20 mouse cellular contexts compared by ENCODE assay signal in genomic region chr8:124370422-124371183, GRCm38 (mm10).
A peak's percentile ranks its signal among the peaks of the same experiment; 100 is the strongest.
DNase-seq lines count a peak whose midpoint lies in the region; ATAC-seq lines count a peak whose summit lies in the region.
"Had no signal": no experiment of that assay in that cellular context is flagged by ENCODE, and none has a peak within 500 bp of the region (broad histone marks: within the 10 kb centered on the region; RNA-seq: fewer than 3 reads in every experiment).

No protein-coding gene starts in this region.

- no peaks in the 10 kb centered on the region for H3K27me3 ChIP-seq in liver, embryonic 11.5 days (replicated peaks; ENCODE audit: control insufficient read depth, insufficient read depth, low read length)
- H3K27me3 ChIP-seq: forebrain, embryonic 12.5 days; heart, embryonic 12.5 days had no signal

- no peak overlapping the region for H3K27ac ChIP-seq in liver, embryonic 11.5 days (ENCODE audit: low read depth, low read length)
- H3K27ac ChIP-seq: forebrain, embryonic 12.5 days; hindbrain, postnatal 0 days; midbrain, embryonic 10.5 days had no signal

- H3K4me1 ChIP-seq in liver, embryonic 11.5 days (replicated peaks; ENCODE audit: control insufficient read depth, insufficient read depth, low read length) = no peaks in the 10 kb centered on the region
- H3K4me1 ChIP-seq: forebrain, embryonic 12.5 days had no signal

- H3K9ac ChIP-seq in liver, embryonic 11.5 days (ENCODE audit: low read depth, low read length) = no peak overlapping the region
- H3K9ac ChIP-seq: forebrain, embryonic 12.5 days; heart, embryonic 12.5 days; liver, postnatal 0 days had no signal

- H3K36me3 ChIP-seq in liver, embryonic 11.5 days (ENCODE audit: control insufficient read depth, insufficient read depth, low read length) = no peaks in the 10 kb centered on the region
- H3K36me3 ChIP-seq: forebrain, embryonic 12.5 days; G1E; heart, embryonic 12.5 days; midbrain, embryonic 10.5 days had no signal

- no peak overlapping the region for H3K4me2 ChIP-seq in liver, embryonic 11.5 days
- H3K4me2 ChIP-seq: forebrain, embryonic 12.5 days; heart, embryonic 12.5 days had no signal

- DNase-seq in adrenal gland, postnatal 14 days = peak; percentile 33
- DNase-seq in adrenal gland, postnatal 10 days = no peak
- DNase-seq in liver = peak; percentile 19
- no peak for DNase-seq in liver, embryonic 11.5 days (ENCODE audit: low spot score)
- DNase-seq in CD4-positive helper T cell, adult 2 months (ENCODE audit: low read depth, low spot score) = peak; percentile 19
- peak; percentile 58 for DNase-seq in brain, adult 2 months (ENCODE audit: low read depth, low spot score)
- no peak for DNase-seq in ovary, postnatal 14 days (ENCODE audit: low spot score)
- no peak for DNase-seq in T-cell, adult 2 months (ENCODE audit: low spot score)
- DNase-seq: adrenal gland, postnatal 36 days; cerebellum, adult 9-11 months; kidney, adult 18-20 months; kidney, postnatal 14 days; liver, postnatal 0 days; lung, postnatal 14 days; thymus, postnatal 36 days had no signal

- 77% methylated on average over 17 of the region's 17 CpGs for WGBS in liver, embryonic 11.5 days

- no peaks in the 10 kb centered on the region for H3K9me3 ChIP-seq in liver, embryonic 11.5 days (ENCODE audit: control insufficient read depth, low read length)
- H3K9me3 ChIP-seq: forebrain, embryonic 12.5 days; heart, embryonic 12.5 days; midbrain, embryonic 10.5 days had no signal

- no peak for ATAC-seq in liver, embryonic 11.5 days (replicated peaks; ENCODE audit: low FRiP score)
- ATAC-seq: hindbrain, postnatal 0 days; liver, postnatal 0 days had no signal

- no peak overlapping the region for H3K4me3 ChIP-seq in liver, embryonic 11.5 days (ENCODE audit: low read depth, low read length)
- H3K4me3 ChIP-seq: forebrain, embryonic 12.5 days; heart, embryonic 12.5 days; midbrain, embryonic 10.5 days had no signal

Comparison
In these comparisons a context has a peak if more than half of its experiments do, and no peak if none do; other contexts are left out.
1. DNase-seq: peak in adrenal gland, postnatal 14 days (single experiment), liver (single experiment), CD4-positive helper T cell, adult 2 months (single experiment) and brain, adult 2 months (single experiment); none in adrenal gland, postnatal 10 days (single experiment), liver, embryonic 11.5 days (single experiment), ovary, postnatal 14 days (single experiment) and T-cell, adult 2 months (single experiment).